Mouse (Mus musculus): ENCODE data around the gene Tspyl1. TPM values are rescaled to one million over a fixed set of nuclear protein-coding genes. Genes with fewer than 3 reads are reported as not detected.

Tspyl1 gene
- polyA plus RNA-seq, 1 experiment from 2014 or later: 67.7 TPM

- no peaks in the 10 kb centered on the region for H3K27me3 ChIP-seq (replicated peaks)
- no peak for ATAC-seq (ENCODE audit: extremely low read depth, insufficient number of reproducible peaks, low FRiP score, low TSS enrichment)
- no peak overlapping the region for H3K27ac ChIP-seq (replicated peaks)
- WGBS: 67% methylated on average over 5 of the region's 5 CpGs
- H3K4me2 ChIP-seq: no peak overlapping the region
- H3K36me3 ChIP-seq: no peaks in the 10 kb centered on the region
- H3K9me3 ChIP-seq: no peaks in the 10 kb centered on the region
- no peak overlapping the region for H3K4me3 ChIP-seq
- H3K4me1 ChIP-seq: peaks cover 9% of the 10 kb centered on the region
- no peak overlapping the region for H3K9ac ChIP-seq
Observed at GRCm38 (mm10) chr10:34267312-34268070, 14.5 kb upstream of the Tspyl1 start.

- no peak overlapping the region for H3K4me3 ChIP-seq
- no peak overlapping the region for H3K9ac ChIP-seq
- ATAC-seq (ENCODE audit: extremely low read depth, insufficient number of reproducible peaks, low FRiP score, low TSS enrichment): no peak
- no peaks in the 10 kb centered on the region for H3K36me3 ChIP-seq
- H3K4me2 ChIP-seq: peak overlapping the region; percentile 19; the same call in 1 of the 2 replicates
- no peaks in the 10 kb centered on the region for H3K9me3 ChIP-seq
- H3K27ac ChIP-seq (replicated peaks): peak overlapping the region; percentile 53
- H3K27me3 ChIP-seq (replicated peaks): no peaks in the 10 kb centered on the region
- 43% methylated on average over 7 of the region's 7 CpGs for WGBS
- H3K4me1 ChIP-seq: peaks cover 9% of the 10 kb centered on the region
Observed at GRCm38 (mm10) chr10:34271681-34272080, 10.3 kb upstream of the Tspyl1 start.

- peak overlapping the region; percentile 97 for H3K4me3 ChIP-seq
- H3K9me3 ChIP-seq: no peaks in the 10 kb centered on the region
- H3K27me3 ChIP-seq (replicated peaks): no peaks in the 10 kb centered on the region
- WGBS: 27% methylated on average over 13 of the region's 13 CpGs
- H3K9ac ChIP-seq: peak overlapping the region; percentile 52; the same call in 1 of the 2 replicates
- H3K36me3 ChIP-seq: peaks cover 3% of the 10 kb centered on the region
- ATAC-seq (ENCODE audit: extremely low read depth, insufficient number of reproducible peaks, low FRiP score, low TSS enrichment): no peak
- H3K4me1 ChIP-seq: peaks cover 27% of the 10 kb centered on the region
- H3K27ac ChIP-seq (replicated peaks): no peak overlapping the region
- H3K4me2 ChIP-seq: peak overlapping the region; percentile 97
Observed at GRCm38 (mm10) chr10:34280591-34281175, 1.3 kb upstream of the Tspyl1 start.

GRCm38 (mm10) chr10:34281211-34281961 lies 604 bp upstream of the Tspyl1 start:
- no peaks in the 10 kb centered on the region for H3K9me3 ChIP-seq
- peaks cover 27% of the 10 kb centered on the region for H3K4me1 ChIP-seq
- ATAC-seq (ENCODE audit: extremely low read depth, insufficient number of reproducible peaks, low FRiP score, low TSS enrichment): no peak
- WGBS: 18% methylated on average over 14 of the region's 14 CpGs
- H3K4me2 ChIP-seq: peak overlapping the region; percentile 97
- peak overlapping the region; percentile 85 for H3K27ac ChIP-seq (replicated peaks)
- peak overlapping the region; percentile 97 for H3K4me3 ChIP-seq
- peak overlapping the region; percentile 99 for H3K9ac ChIP-seq
- H3K27me3 ChIP-seq (replicated peaks): no peaks in the 10 kb centered on the region
- peaks cover 6% of the 10 kb centered on the region for H3K36me3 ChIP-seq

- Histone ChIP-seq H3K27me3 (replicated peaks) (no peaks in the 10 kb centered on the region), H3K27ac (replicated peaks) (peak overlapping the region; percentile 88), H3K36me3 (peaks cover 13% of the 10 kb centered on the region), H3K9me3 (no peaks in the 10 kb centered on the region), H3K4me2 (peak overlapping the region; percentile 97), H3K9ac (peak overlapping the region; percentile 99), H3K4me1 (peaks cover 27% of the 10 kb centered on the region), H3K4me3 (peak overlapping the region; percentile 97)
- ATAC-seq (ENCODE audit: extremely low read depth, insufficient number of reproducible peaks, low FRiP score, low TSS enrichment): peak; percentile 60
- 3% methylated on average over 47 of the region's 47 CpGs for WGBS
Observed at GRCm38 (mm10) chr10:34282420-34283238, 639 bp downstream of the Tspyl1 start.

GRCm38 (mm10) chr10:34296911-34297298 lies 14.9 kb downstream of the Tspyl1 start:
- Histone ChIP-seq H3K4me1 (peaks cover 40% of the 10 kb centered on the region), H3K36me3 (no peaks in the 10 kb centered on the region), H3K27ac (replicated peaks) (peak overlapping the region; percentile 56; the same call in 1 of the 2 replicates), H3K27me3 (replicated peaks) (no peaks in the 10 kb centered on the region), H3K9ac (peak overlapping the region; percentile 82), H3K4me3 (peak overlapping the region; percentile 77), H3K4me2 (peak overlapping the region; percentile 97), H3K9me3 (no peaks in the 10 kb centered on the region)
- no peak for ATAC-seq (ENCODE audit: extremely low read depth, insufficient number of reproducible peaks, low FRiP score, low TSS enrichment)
- 8% methylated on average over 13 of the region's 13 CpGs for WGBS

GRCm38 (mm10) chr10:34297299-34297979 lies 15.4 kb downstream of the Tspyl1 start, which contains the start of gene Tspyl4:
Tspyl4 (plus strand) TSS chr10:34297442.
- H3K9me3 ChIP-seq: no peaks in the 10 kb centered on the region
- H3K27me3 ChIP-seq (replicated peaks): no peaks in the 10 kb centered on the region
- H3K27ac ChIP-seq (replicated peaks): peak within 1 kb of the TSS; percentile 65
- no peaks in the 10 kb centered on the region for H3K36me3 ChIP-seq
- peak within 1 kb of the TSS; percentile 77 for H3K4me3 ChIP-seq
- H3K4me1 ChIP-seq: peaks cover 45% of the 10 kb centered on the region
- ATAC-seq (ENCODE audit: extremely low read depth, insufficient number of reproducible peaks, low FRiP score, low TSS enrichment): peak; percentile 87
- under 1% methylated on average over 38 of the region's 38 CpGs for WGBS
- peak within 1 kb of the TSS; percentile 97 for H3K4me2 ChIP-seq
- H3K9ac ChIP-seq: peak within 1 kb of the TSS; percentile 89

- ATAC-seq (ENCODE audit: extremely low read depth, insufficient number of reproducible peaks, low FRiP score, low TSS enrichment): no peak
- peaks cover 51% of the 10 kb centered on the region for H3K4me1 ChIP-seq
Observed at GRCm38 (mm10) chr10:34297980-34298753, 16.2 kb downstream of the Tspyl1 start.

GRCm38 (mm10) chr10:34300368-34300767 lies 18.4 kb downstream of the Tspyl1 start:
- peaks cover 51% of the 10 kb centered on the region for H3K4me1 ChIP-seq
- no peaks in the 10 kb centered on the region for H3K36me3 ChIP-seq
- H3K9me3 ChIP-seq: no peaks in the 10 kb centered on the region
- peak overlapping the region; percentile 97 for H3K4me2 ChIP-seq
- peak overlapping the region; percentile 77 for H3K4me3 ChIP-seq
- H3K27ac ChIP-seq (replicated peaks): peak overlapping the region; percentile 58
- no peak for ATAC-seq (ENCODE audit: extremely low read depth, insufficient number of reproducible peaks, low FRiP score, low TSS enrichment)
- no peaks in the 10 kb centered on the region for H3K27me3 ChIP-seq (replicated peaks)
- H3K9ac ChIP-seq: peak overlapping the region; percentile 30
- WGBS: 29% methylated on average over 5 of the region's 5 CpGs

More at GRCm38 (mm10) chr10:34297980-34298753, 16.2 kb downstream of the Tspyl1 start:
- Histone ChIP-seq H3K27ac (replicated peaks) (peak overlapping the region; percentile 65; the same call in 1 of the 2 replicates), H3K9ac (peak overlapping the region; percentile 89), H3K9me3 (no peaks in the 10 kb centered on the region), H3K4me3 (peak overlapping the region; percentile 77), H3K36me3 (no peaks in the 10 kb centered on the region), H3K27me3 (replicated peaks) (no peaks in the 10 kb centered on the region), H3K4me2 (peak overlapping the region; percentile 97)
- 44% methylated on average over 25 of the region's 25 CpGs for WGBS

GRCm38 (mm10) chr10:34307070-34307469 lies 25.1 kb downstream of the Tspyl1 start:
- Histone ChIP-seq H3K9ac (no peak overlapping the region), H3K27ac (replicated peaks) (no peak overlapping the region), H3K4me3 (no peak overlapping the region), H3K4me2 (no peak overlapping the region), H3K9me3 (no peaks in the 10 kb centered on the region), H3K27me3 (replicated peaks) (no peaks in the 10 kb centered on the region), H3K36me3 (no peaks in the 10 kb centered on the region), H3K4me1 (peaks cover 19% of the 10 kb centered on the region)
- no peak for ATAC-seq (ENCODE audit: extremely low read depth, insufficient number of reproducible peaks, low FRiP score, low TSS enrichment)

All from heart, embryonic 13.5 days (tissue).